Mouse (Mus musculus): ENCODE data around the gene Gm21761. TPM values are rescaled to one million over a fixed set of nuclear protein-coding genes. Genes with fewer than 3 reads are reported as not detected.
"Not testable (repeated sequence)": the region's sequence is repeated elsewhere in the genome, so short reads cannot be mapped to it uniquely, and the experiment has no call there.

Gm21761 gene
- total RNA-seq (2021), result not detected in 2 replicates
- long read RNA-seq, result 0 reads

- DNase-seq, result not testable (repeated sequence)
Observed at GRCm38 (mm10) chr13:119929172-119929571, at the start of gene Gm21761. TSS of gene Gm21761 (minus strand) at chr13:119929272.

GRCm38 (mm10) chr13:119969163-119969562 lies 40.1 kb upstream of the Gm21761 start:
- not testable (repeated sequence) for DNase-seq

- not testable (repeated sequence) for DNase-seq
Observed at GRCm38 (mm10) chr13:119968193-119968592, 39.1 kb upstream of the Gm21761 start.

- not testable (repeated sequence) for DNase-seq
Observed at GRCm38 (mm10) chr13:119965968-119966367, 36.9 kb upstream of the Gm21761 start.

- not testable (repeated sequence) for DNase-seq
Observed at GRCm38 (mm10) chr13:119965302-119965952, 36.4 kb upstream of the Gm21761 start.

- not testable (repeated sequence) for DNase-seq
Observed at GRCm38 (mm10) chr13:119962856-119963255, 33.8 kb upstream of the Gm21761 start.

- not testable (repeated sequence) for DNase-seq
Observed at GRCm38 (mm10) chr13:119955567-119955966, 26.5 kb upstream of the Gm21761 start.

- DNase-seq, result not testable (repeated sequence)
Observed at GRCm38 (mm10) chr13:119955089-119955488, 26.0 kb upstream of the Gm21761 start.

GRCm38 (mm10) chr13:119950706-119951105 lies 21.6 kb upstream of the Gm21761 start, which contains the start of gene B020031M17Rik:
TSS of gene B020031M17Rik (minus strand) at chr13:119950806.
- not testable (repeated sequence) for DNase-seq

GRCm38 (mm10) chr13:119924597-119925340 lies 4.3 kb downstream of the Gm21761 start:
- not testable (repeated sequence) for DNase-seq

- DNase-seq, result not testable (repeated sequence)
Observed at GRCm38 (mm10) chr13:119916966-119917722, 11.9 kb downstream of the Gm21761 start.

GRCm38 (mm10) chr13:119916449-119916848 lies 12.6 kb downstream of the Gm21761 start:
- not testable (repeated sequence) for DNase-seq

- DNase-seq, result not testable (repeated sequence)
Observed at GRCm38 (mm10) chr13:119898549-119898948, 30.5 kb downstream of the Gm21761 start.

GRCm38 (mm10) chr13:119894685-119895084 lies 34.4 kb downstream of the Gm21761 start, which contains the start of gene Tcstv1:
TSS of gene Tcstv1 (minus strand) at chr13:119894785.
- DNase-seq, result not testable (repeated sequence)

GRCm38 (mm10) chr13:119886896-119887295 lies 42.2 kb downstream of the Gm21761 start:
- not testable (repeated sequence) for DNase-seq

GRCm38 (mm10) chr13:119864395-119864999 lies 64.6 kb downstream of the Gm21761 start:
- not testable (repeated sequence) for DNase-seq

GRCm38 (mm10) chr13:119862399-119862798 lies 66.7 kb downstream of the Gm21761 start:
- DNase-seq, result not testable (repeated sequence)

Measured in adrenal gland, postnatal 25 days (tissue).